Mouse (Mus musculus): Measurements from ENCODE around the gene Zbtb32. TPM values are rescaled to one million over a fixed set of nuclear protein-coding genes. Genes with fewer than 3 reads are reported as not detected.

The Zbtb32 gene
- polyA plus RNA-seq, 1 experiment = 1.6 TPM

DNA sequence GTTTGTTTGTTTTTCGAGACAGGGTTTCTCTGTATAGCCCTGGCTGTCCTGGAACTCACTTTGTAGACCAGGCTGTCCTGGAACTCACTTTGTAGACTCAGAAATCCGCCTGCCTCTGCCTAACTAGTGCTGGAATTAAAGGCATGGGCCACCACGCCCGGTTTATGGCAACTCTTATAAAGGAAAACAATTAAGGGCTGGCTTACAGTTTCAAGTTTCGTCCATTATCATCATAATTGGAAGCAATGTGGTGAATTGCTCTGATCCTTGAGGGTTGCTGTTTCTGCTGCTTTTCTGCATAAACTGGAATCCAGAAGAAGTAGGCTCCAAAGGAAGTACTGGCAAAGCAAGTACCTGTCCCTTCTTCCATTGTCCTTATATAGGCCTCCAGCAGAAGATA, 27.9 kb upstream of the Zbtb32 start:
- Histone ChIP-seq H3K27ac (ENCODE audit: insufficient read depth, low read depth, low read length) (no peak overlapping the region), H3K4me3 (ENCODE audit: low read depth, low read length) (no peak overlapping the region), H3K36me3 (ENCODE audit: control insufficient read depth, insufficient read depth, low read length) (peaks cover 23% of the 10 kb centered on the region), H3K27me3 (ENCODE audit: control insufficient read depth, insufficient read depth, low read length) (no peaks in the 10 kb centered on the region), H3K4me1 (ENCODE audit: control insufficient read depth, insufficient read depth, insufficient read length, low read length) (peaks cover 2% of the 10 kb centered on the region; the same call in 1 of the 2 replicates)
- TF ChIP-seq CTCF (IDR thresholded peaks at IDR 0.05; ENCODE audit: extremely low read depth, insufficient read length, insufficient replicate concordance, low read depth, low read length) (no peak), POLR2A (IDR thresholded peaks at IDR 0.05; ENCODE audit: low read depth, low read length) (no peak)
- 66% methylated on average over 5 of the region's 5 CpGs for WGBS

GRCm38 (mm10) chr7:30625530-30626384, 27.0 kb upstream of the Zbtb32 start, which contains the start of gene Cox6b1:
TSS of gene Cox6b1 (minus strand) at chr7:30626151.
- Histone ChIP-seq H3K4me1 (ENCODE audit: control insufficient read depth, insufficient read depth, insufficient read length, low read length) (peaks cover 2% of the 10 kb centered on the region; the same call in 1 of the 2 replicates), H3K27ac (ENCODE audit: insufficient read depth, low read depth, low read length) (peak within 1 kb of the TSS; percentile 79), H3K36me3 (ENCODE audit: control insufficient read depth, insufficient read depth, low read length) (peaks cover 28% of the 10 kb centered on the region), H3K4me3 (ENCODE audit: low read depth, low read length) (peak within 1 kb of the TSS; percentile 95), H3K27me3 (ENCODE audit: control insufficient read depth, insufficient read depth, low read length) (no peaks in the 10 kb centered on the region)
- WGBS = under 1% methylated on average over 44 of the region's 44 CpGs
- TF ChIP-seq CTCF (IDR thresholded peaks at IDR 0.05; ENCODE audit: extremely low read depth, insufficient read length, insufficient replicate concordance, low read depth, low read length) (no peak), POLR2A (IDR thresholded peaks at IDR 0.05; ENCODE audit: low read depth, low read length) (peak; percentile 72; the same call in 1 of the 2 replicates)

- Histone ChIP-seq H3K36me3 (ENCODE audit: control insufficient read depth, insufficient read depth, low read length) (peaks cover 58% of the 10 kb centered on the region), H3K4me3 (ENCODE audit: low read depth, low read length) (no peak overlapping the region), H3K27me3 (ENCODE audit: control insufficient read depth, insufficient read depth, low read length) (no peaks in the 10 kb centered on the region), H3K4me1 (ENCODE audit: control insufficient read depth, insufficient read depth, insufficient read length, low read length) (no peaks in the 10 kb centered on the region), H3K27ac (ENCODE audit: insufficient read depth, low read depth, low read length) (no peak overlapping the region)
- 88% methylated on average over 3 of the region's 3 CpGs for WGBS
- TF ChIP-seq POLR2A (IDR thresholded peaks at IDR 0.05; ENCODE audit: low read depth, low read length) = no peak
- TF ChIP-seq CTCF (IDR thresholded peaks at IDR 0.05; ENCODE audit: extremely low read depth, insufficient read length, insufficient replicate concordance, low read depth, low read length) = peak; percentile 45; the same call in 1 of the 2 replicates
Observed at GRCm38 (mm10) chr7:30619202-30619601, 20.5 kb upstream of the Zbtb32 start.

DNA sequence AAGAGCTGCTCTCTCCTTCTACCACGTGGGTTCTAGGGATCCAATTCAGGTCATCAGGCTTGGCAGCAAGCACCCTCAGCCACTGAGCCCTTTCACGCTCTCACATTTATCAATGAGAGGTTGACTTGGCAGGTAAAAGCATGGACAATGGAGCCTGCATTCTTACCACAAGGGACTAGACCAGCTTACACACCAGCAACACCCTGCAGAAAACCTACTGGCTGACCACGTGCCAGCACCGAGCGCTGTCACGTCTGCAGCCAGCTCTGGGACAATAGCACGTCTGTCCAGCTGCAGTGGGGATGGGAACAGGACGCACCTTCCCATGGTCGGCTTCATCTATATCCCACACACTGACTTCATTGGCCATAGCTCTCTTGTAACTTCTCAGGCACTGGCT, 19.9 kb upstream of the Zbtb32 start:
- 94% methylated on average over 9 of the region's 9 CpGs for WGBS
- Histone ChIP-seq H3K27ac (ENCODE audit: insufficient read depth, low read depth, low read length) (no peak overlapping the region), H3K27me3 (ENCODE audit: control insufficient read depth, insufficient read depth, low read length) (no peaks in the 10 kb centered on the region), H3K4me1 (ENCODE audit: control insufficient read depth, insufficient read depth, insufficient read length, low read length) (no peaks in the 10 kb centered on the region), H3K36me3 (ENCODE audit: control insufficient read depth, insufficient read depth, low read length) (peaks cover 56% of the 10 kb centered on the region), H3K4me3 (ENCODE audit: low read depth, low read length) (no peak overlapping the region)
- TF ChIP-seq CTCF (IDR thresholded peaks at IDR 0.05; ENCODE audit: extremely low read depth, insufficient read length, insufficient replicate concordance, low read depth, low read length) = no peak
- no peak for TF ChIP-seq POLR2A (IDR thresholded peaks at IDR 0.05; ENCODE audit: low read depth, low read length)

- H3K4me1 ChIP-seq (ENCODE audit: control insufficient read depth, insufficient read depth, insufficient read length, low read length) = no peaks in the 10 kb centered on the region
- WGBS = 54% methylated on average over 5 of the region's 5 CpGs
- no peak overlapping the region for H3K27ac ChIP-seq (ENCODE audit: insufficient read depth, low read depth, low read length)
- H3K27me3 ChIP-seq (ENCODE audit: control insufficient read depth, insufficient read depth, low read length) = no peaks in the 10 kb centered on the region
- no peak overlapping the region for H3K4me3 ChIP-seq (ENCODE audit: low read depth, low read length)
- peaks cover 31% of the 10 kb centered on the region for H3K36me3 ChIP-seq (ENCODE audit: control insufficient read depth, insufficient read depth, low read length)
- TF ChIP-seq POLR2A (IDR thresholded peaks at IDR 0.05; ENCODE audit: low read depth, low read length) (no peak), CTCF (IDR thresholded peaks at IDR 0.05; ENCODE audit: extremely low read depth, insufficient read length, insufficient replicate concordance, low read depth, low read length) (no peak)
Observed at GRCm38 (mm10) chr7:30615049-30615760, 16.5 kb upstream of the Zbtb32 start.

DNA sequence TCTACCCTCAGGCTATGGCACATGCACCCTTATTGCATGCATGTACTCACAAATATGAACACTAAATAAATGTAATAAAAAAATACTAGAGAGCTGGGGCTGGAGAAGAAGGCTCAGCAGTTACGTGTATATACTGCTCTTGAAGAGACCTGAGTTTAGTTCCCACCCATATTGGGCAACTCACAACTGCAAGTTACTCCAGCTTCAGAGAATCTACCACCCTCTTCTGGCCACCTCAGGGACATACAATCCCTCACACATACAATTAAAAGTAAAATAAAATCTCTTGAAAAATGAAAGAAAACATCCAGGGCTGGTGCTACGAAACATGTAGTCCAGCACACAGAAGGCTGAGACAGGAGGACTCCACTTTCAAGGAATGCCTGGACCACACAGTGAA, 15.7 kb upstream of the Zbtb32 start:
- TF ChIP-seq CTCF (IDR thresholded peaks at IDR 0.05; ENCODE audit: extremely low read depth, insufficient read length, insufficient replicate concordance, low read depth, low read length) = no peak
- no peak for TF ChIP-seq POLR2A (IDR thresholded peaks at IDR 0.05; ENCODE audit: low read depth, low read length)
- Histone ChIP-seq H3K27ac (ENCODE audit: insufficient read depth, low read depth, low read length) (no peak overlapping the region), H3K4me3 (ENCODE audit: low read depth, low read length) (no peak overlapping the region), H3K27me3 (ENCODE audit: control insufficient read depth, insufficient read depth, low read length) (no peaks in the 10 kb centered on the region), H3K36me3 (ENCODE audit: control insufficient read depth, insufficient read depth, low read length) (peaks cover 30% of the 10 kb centered on the region), H3K4me1 (ENCODE audit: control insufficient read depth, insufficient read depth, insufficient read length, low read length) (no peaks in the 10 kb centered on the region)
- WGBS = 56% methylated on average over 2 of the region's 2 CpGs

Measured in small intestine, adult 2 months (tissue).